Mouse (Mus musculus) liver, embryonic 12.5 days (tissue): Measurements from ENCODE around the gene 4930558C23Rik. TPM values are rescaled to one million over a fixed set of nuclear protein-coding genes. Genes with fewer than 3 reads are reported as not detected.
"Not testable (repeated sequence)": the region's sequence is repeated elsewhere in the genome, so short reads cannot be mapped to it uniquely, and the experiment has no call there.

ENCODE experiments used
- ATAC-seq: fragments of 200-750 bp; cut with Nextera tagmentation; 2 replicates; pipeline ENCODE4 v1.8.0; 2017; ENCODE audit warnings: moderate number of reproducible peaks, mild to moderate bottlenecking, moderate library complexity
- H3K27ac ChIP-seq: fragments of 300-500 bp; sonication (generic); 2 replicates; pipeline ENCODE4 v1.5.1; 2016; ENCODE audit warnings: mild to moderate bottlenecking
- H3K27me3 ChIP-seq: fragments of 300-500 bp; sonication (generic); replicated peaks from 2 replicates; pipeline ENCODE4 v1.6.1; 2016; ENCODE audit warnings: mild to moderate bottlenecking, moderate library complexity
- H3K36me3 ChIP-seq: fragments of 300-500 bp; sonication (generic); 2 replicates; pipeline ENCODE4 v1.6.1; 2016; ENCODE audit warnings: mild to moderate bottlenecking, moderate library complexity
- H3K4me1 ChIP-seq: fragments of 300-500 bp; sonication (generic); 2 replicates; pipeline ENCODE4 v1.6.1; 2016
- H3K4me2 ChIP-seq: fragments of 300-500 bp; sonication (generic); 2 replicates; pipeline ENCODE4 v1.6.1; 2016; ENCODE audit warnings: mild to moderate bottlenecking, moderate library complexity
- H3K4me3 ChIP-seq: fragments of 300-500 bp; sonication (generic); 2 replicates; pipeline ENCODE4 v1.5.1; 2016; ENCODE audit warnings: mild to moderate bottlenecking, moderate library complexity
- H3K9ac ChIP-seq: fragments of 300-500 bp; sonication (generic); 2 replicates; pipeline ENCODE4 v1.6.1; 2016; ENCODE audit warnings: mild to moderate bottlenecking, moderate library complexity
- H3K9me3 ChIP-seq: fragments of 300-500 bp; sonication (generic); replicated peaks from 2 replicates; pipeline ENCODE4 v1.6.1; 2016; ENCODE audit warnings: mild to moderate bottlenecking, moderate library complexity
- WGBS: fragments of 180-500 bp; shearing (Covaris S2); methylation state at CpG from one replicate; pipeline ENCODE4 v1.1.7; 2016; ENCODE audit not compliant: insufficient replicate concordance; 5-methylcytosine and 5-hydroxymethylcytosine counted together
- polyA plus RNA-seq: library from polyadenylated mRNA; unstranded; fragments of >200 nt; fragmentation: Nextera tagmentation; extraction: Ambion mirVana; gene quantifications from 2 replicates; pipeline ENCODE4 v1.2.1, GENCODE M21; 2016

The 4930558C23Rik gene
- not detected in 2 replicates for polyA plus RNA-seq

- Histone ChIP-seq H3K27ac (no peak within 1 kb of the TSS), H3K4me1 (no peaks in the 10 kb centered on the region), H3K4me3 (no peak within 1 kb of the TSS), H3K9me3 (no peaks in the 10 kb centered on the region), H3K36me3 (no peaks in the 10 kb centered on the region), H3K27me3 (no peaks in the 10 kb centered on the region), H3K9ac (no peak within 1 kb of the TSS), H3K4me2 (no peak within 1 kb of the TSS)
- WGBS: 83% methylated on average over 3 of the region's 3 CpGs
- no peak for ATAC-seq
These were observed at the start of gene 4930558C23Rik for GRCm38 (mm10) chr3:95402741-95403140. Gene 4930558C23Rik, minus strand, starts transcription at chr3:95402841.

- peaks cover under 1% of the 10 kb centered on the region for H3K4me1 ChIP-seq
- H3K27ac ChIP-seq: no peak overlapping the region
- H3K9ac ChIP-seq: no peak overlapping the region
- H3K9me3 ChIP-seq: no peaks in the 10 kb centered on the region
- 91% methylated on average over 3 of the region's 3 CpGs for WGBS
- peaks cover 66% of the 10 kb centered on the region for H3K36me3 ChIP-seq
- no peaks in the 10 kb centered on the region for H3K27me3 ChIP-seq
- no peak overlapping the region for H3K4me3 ChIP-seq
- no peak overlapping the region for H3K4me2 ChIP-seq
- ATAC-seq: no peak
These were observed 48.3 kb upstream of the 4930558C23Rik start for GRCm38 (mm10) chr3:95450915-95451314.

GRCm38 (mm10) chr3:95450408-95450807 lies 47.8 kb upstream of the 4930558C23Rik start:
- H3K4me3 ChIP-seq: no peak overlapping the region
- H3K4me1 ChIP-seq: peaks cover 4% of the 10 kb centered on the region
- H3K27ac ChIP-seq: no peak overlapping the region
- H3K4me2 ChIP-seq: no peak overlapping the region
- WGBS: 51% methylated on average over 1 of the region's 1 CpGs
- ATAC-seq: peak; percentile 46; the same call in 1 of the 2 replicates
- peaks cover 67% of the 10 kb centered on the region for H3K36me3 ChIP-seq
- H3K27me3 ChIP-seq: no peaks in the 10 kb centered on the region
- no peak overlapping the region for H3K9ac ChIP-seq
- no peaks in the 10 kb centered on the region for H3K9me3 ChIP-seq

GRCm38 (mm10) chr3:95445311-95445710 lies 42.7 kb upstream of the 4930558C23Rik start:
- no peak overlapping the region for H3K27ac ChIP-seq
- no peak overlapping the region for H3K9ac ChIP-seq
- no peak for ATAC-seq
- H3K9me3 ChIP-seq: no peaks in the 10 kb centered on the region
- no peaks in the 10 kb centered on the region for H3K27me3 ChIP-seq
- H3K4me3 ChIP-seq: no peak overlapping the region
- H3K4me1 ChIP-seq: peaks cover 8% of the 10 kb centered on the region
- peaks cover 42% of the 10 kb centered on the region for H3K36me3 ChIP-seq
- WGBS: 66% methylated on average over 4 of the region's 4 CpGs
- H3K4me2 ChIP-seq: no peak overlapping the region

DNA sequence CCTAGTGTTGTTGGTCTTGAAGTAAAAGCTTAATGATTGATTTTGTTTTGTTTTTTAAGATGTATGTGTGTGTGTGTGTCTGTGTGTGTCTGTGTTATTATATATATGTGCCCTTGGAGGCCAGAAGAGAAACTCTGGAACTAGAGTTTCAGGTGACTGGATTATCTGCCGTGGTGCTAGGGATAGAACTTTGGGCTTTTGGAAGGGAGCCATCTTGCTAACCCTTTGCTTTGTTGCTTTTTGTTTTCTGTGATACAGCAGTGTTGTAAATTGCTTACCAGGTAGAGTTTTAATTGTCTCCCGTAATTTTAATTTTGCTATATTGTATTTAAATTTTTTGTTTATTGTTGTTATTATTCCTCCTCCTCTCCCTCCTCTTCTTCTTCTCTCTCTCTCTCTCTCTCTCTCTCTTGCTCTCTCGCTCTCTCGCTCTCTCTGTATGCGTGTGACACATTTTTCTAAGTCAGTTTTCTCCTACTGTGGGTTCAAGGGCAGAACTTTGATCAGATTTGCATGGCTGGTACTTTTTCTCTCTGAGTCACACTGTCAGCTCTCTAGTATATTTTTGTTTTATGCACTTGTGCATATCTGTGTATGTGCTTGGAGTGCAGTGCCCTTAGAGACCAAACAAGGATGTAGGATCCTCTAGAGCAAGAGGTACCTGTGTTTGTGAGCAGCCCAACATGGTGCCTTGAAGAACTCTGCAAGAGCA lies 39.9 kb upstream of the 4930558C23Rik start:
- 86% methylated on average over 5 of the region's 5 CpGs for WGBS
- Histone ChIP-seq H3K4me1 (peaks cover 11% of the 10 kb centered on the region), H3K9ac (no peak overlapping the region), H3K9me3 (no peaks in the 10 kb centered on the region), H3K36me3 (peaks cover 37% of the 10 kb centered on the region), H3K27ac (no peak overlapping the region), H3K27me3 (no peaks in the 10 kb centered on the region), H3K4me3 (no peak overlapping the region), H3K4me2 (no peak overlapping the region)
- ATAC-seq: no peak

DNA sequence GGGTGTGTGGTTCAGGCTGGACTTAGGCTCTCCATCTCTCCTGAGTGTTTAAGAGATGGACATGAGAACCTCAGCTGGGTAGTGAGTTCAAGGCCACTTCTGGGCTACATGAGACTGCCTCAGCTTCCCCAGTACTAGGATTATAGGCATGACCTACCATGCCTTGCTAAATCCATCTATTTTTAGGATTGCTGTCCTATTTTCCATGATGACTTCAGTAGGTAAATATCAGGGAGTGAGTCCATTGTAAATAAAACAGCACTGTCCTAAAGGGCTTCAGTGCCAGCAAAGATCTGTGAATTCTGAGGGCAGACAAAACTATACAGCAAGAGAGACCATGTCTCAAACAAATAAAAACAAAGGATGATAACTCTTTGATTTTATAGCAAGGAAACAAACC lies 37.0 kb upstream of the 4930558C23Rik start:
- no peak overlapping the region for H3K4me3 ChIP-seq
- peaks cover 30% of the 10 kb centered on the region for H3K4me1 ChIP-seq
- no peaks in the 10 kb centered on the region for H3K27me3 ChIP-seq
- no peak overlapping the region for H3K9ac ChIP-seq
- H3K27ac ChIP-seq: no peak overlapping the region
- peaks cover 42% of the 10 kb centered on the region for H3K36me3 ChIP-seq
- H3K4me2 ChIP-seq: no peak overlapping the region
- no peak for ATAC-seq
- H3K9me3 ChIP-seq: no peaks in the 10 kb centered on the region

- not testable (repeated sequence) for H3K9me3 ChIP-seq, H3K4me3 ChIP-seq, H3K9ac ChIP-seq, H3K27me3 ChIP-seq, H3K27ac ChIP-seq, ATAC-seq, H3K4me2 ChIP-seq
- H3K4me1 ChIP-seq: peaks cover 31% of the 10 kb centered on the region
- peaks cover 33% of the 10 kb centered on the region for H3K36me3 ChIP-seq
- 83% methylated on average over 4 of the region's 4 CpGs for WGBS
These were observed 36.0 kb upstream of the 4930558C23Rik start for GRCm38 (mm10) chr3:95438636-95439035.

- Histone ChIP-seq H3K4me1 (peaks cover 36% of the 10 kb centered on the region), H3K27ac (no peak overlapping the region; the same call in 1 of the 2 replicates), H3K36me3 (peaks cover 28% of the 10 kb centered on the region), H3K4me2 (peak overlapping the region; percentile 74), H3K9me3 (no peaks in the 10 kb centered on the region), H3K9ac (peak overlapping the region; percentile 93), H3K4me3 (peak overlapping the region; percentile 87), H3K27me3 (no peaks in the 10 kb centered on the region)
- ATAC-seq: no peak
- WGBS: 42% methylated on average over 1 of the region's 1 CpGs
These were observed 32.9 kb upstream of the 4930558C23Rik start for GRCm38 (mm10) chr3:95435561-95435960.

DNA sequence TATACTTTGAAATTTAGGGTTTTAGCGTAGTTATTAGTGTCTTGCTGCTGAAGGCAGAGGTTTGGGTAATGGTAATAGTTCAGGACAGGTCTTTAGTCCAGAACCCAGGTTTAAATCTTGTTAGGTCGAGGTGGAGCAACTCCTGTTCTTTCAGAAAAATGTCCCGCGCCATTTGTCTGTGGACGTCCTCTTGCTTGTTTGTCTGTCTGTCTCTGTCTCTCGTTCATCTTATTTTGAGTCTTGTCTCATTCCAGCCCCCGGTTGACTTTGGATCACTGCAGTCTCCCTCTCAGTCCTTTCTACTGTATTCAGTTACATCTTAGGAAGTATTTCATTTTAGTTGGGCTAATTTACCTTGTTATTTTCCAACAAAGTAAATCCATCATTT lies 32.3 kb upstream of the 4930558C23Rik start:
- no peak for ATAC-seq
- H3K36me3 ChIP-seq: peaks cover 28% of the 10 kb centered on the region
- no peaks in the 10 kb centered on the region for H3K27me3 ChIP-seq
- H3K9me3 ChIP-seq: no peaks in the 10 kb centered on the region
- WGBS: 2% methylated on average over 7 of the region's 7 CpGs
- peak overlapping the region; percentile 93 for H3K9ac ChIP-seq
- peaks cover 36% of the 10 kb centered on the region for H3K4me1 ChIP-seq
- peak overlapping the region; percentile 93 for H3K27ac ChIP-seq
- H3K4me3 ChIP-seq: peak overlapping the region; percentile 87
- peak overlapping the region; percentile 74 for H3K4me2 ChIP-seq

DNA sequence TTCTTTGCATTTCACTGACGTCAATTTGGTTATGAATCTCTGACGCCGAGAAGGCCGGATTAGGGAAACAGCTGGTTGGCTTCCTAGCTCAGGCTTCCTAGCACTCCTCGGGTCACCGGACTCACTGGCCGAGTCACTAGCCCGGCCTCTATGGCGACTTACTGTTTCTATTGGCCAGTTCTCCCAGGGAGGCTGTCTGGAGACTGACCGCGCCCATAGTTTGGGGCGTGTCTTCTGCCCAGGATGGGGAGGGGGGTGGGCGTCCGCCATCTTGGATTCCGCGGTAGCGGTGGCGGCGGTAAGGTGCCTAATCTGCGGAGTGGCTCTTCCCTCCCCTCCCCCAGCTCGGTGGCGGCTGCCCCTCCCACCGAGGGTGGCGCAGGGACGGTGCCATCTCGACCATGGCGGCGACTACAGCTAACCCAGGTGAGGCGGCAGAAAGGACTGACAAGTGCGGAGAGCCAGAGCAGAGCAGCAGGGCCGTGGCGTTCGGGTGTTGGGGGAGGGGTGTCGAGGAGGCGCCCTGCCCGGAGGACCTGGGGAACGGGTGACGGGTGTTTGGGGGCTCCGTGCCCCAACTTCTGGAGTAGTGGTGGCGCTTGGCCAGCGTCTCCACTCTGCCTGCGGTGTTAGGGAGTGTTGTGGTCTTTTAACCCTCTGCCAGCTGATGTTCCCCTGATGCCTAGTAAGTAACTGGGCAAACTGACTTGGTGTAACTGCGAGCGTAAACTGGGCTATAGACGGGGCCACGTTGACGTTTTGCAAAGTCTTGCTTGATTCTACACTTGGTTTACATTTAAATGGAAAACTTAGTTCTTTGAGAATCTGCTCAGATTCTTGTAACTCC lies 31.7 kb upstream of the 4930558C23Rik start, which contains the start of gene Arnt:
TSS of gene Arnt (plus strand) at position 253 of the 847 bp plus-strand sequence.
- H3K4me1 ChIP-seq: peaks cover 36% of the 10 kb centered on the region
- peak within 1 kb of the TSS; percentile 74 for H3K4me2 ChIP-seq
- under 1% methylated on average over 47 of the region's 47 CpGs for WGBS
- H3K4me3 ChIP-seq: peak within 1 kb of the TSS; percentile 87
- peak within 1 kb of the TSS; percentile 93 for H3K9ac ChIP-seq
- H3K27ac ChIP-seq: peak within 1 kb of the TSS; percentile 93
- ATAC-seq: peak; percentile 100
- H3K36me3 ChIP-seq: peaks cover 24% of the 10 kb centered on the region
- no peaks in the 10 kb centered on the region; the same call in 1 of the 2 replicates for H3K27me3 ChIP-seq
- no peaks in the 10 kb centered on the region for H3K9me3 ChIP-seq

- ATAC-seq: no peak
- peak overlapping the region; percentile 93 for H3K27ac ChIP-seq
- peaks cover 36% of the 10 kb centered on the region for H3K4me1 ChIP-seq
- H3K4me2 ChIP-seq: peak overlapping the region; percentile 74
- WGBS: 63% methylated on average over 10 of the region's 10 CpGs
- peak overlapping the region; percentile 87 for H3K4me3 ChIP-seq
- H3K36me3 ChIP-seq: peaks cover 19% of the 10 kb centered on the region
- no peaks in the 10 kb centered on the region; the same call in 1 of the 2 replicates for H3K27me3 ChIP-seq
- peak overlapping the region; percentile 93 for H3K9ac ChIP-seq
- H3K9me3 ChIP-seq: no peaks in the 10 kb centered on the region
These were observed 30.8 kb upstream of the 4930558C23Rik start for GRCm38 (mm10) chr3:95433301-95433915.

DNA sequence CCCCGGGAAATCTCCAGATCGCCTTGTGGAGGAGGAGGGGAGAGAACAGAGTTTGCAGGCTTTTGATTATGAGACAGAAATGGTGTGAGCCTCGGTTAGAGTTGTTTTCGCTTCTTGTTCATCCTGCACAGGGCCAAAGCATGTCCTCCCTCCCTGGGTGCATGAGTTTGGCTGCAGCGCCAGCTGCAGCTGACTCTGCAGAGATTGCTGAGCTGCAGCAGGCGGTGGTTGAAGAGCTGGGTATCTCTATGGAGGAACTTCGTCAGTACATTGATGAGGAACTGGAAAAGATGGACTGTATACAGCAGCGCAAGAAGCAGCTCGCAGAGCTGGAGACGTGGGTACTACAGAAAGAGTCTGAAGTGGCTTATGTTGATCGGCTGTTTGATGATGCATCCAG lies 25.8 kb upstream of the 4930558C23Rik start:
- not testable (repeated sequence) for H3K9me3 ChIP-seq, H3K4me3 ChIP-seq, H3K4me2 ChIP-seq, H3K4me1 ChIP-seq, H3K36me3 ChIP-seq, H3K27ac ChIP-seq, H3K9ac ChIP-seq
- 51% methylated on average over 4 of the region's 11 CpGs for WGBS
- H3K27me3 ChIP-seq: peaks cover 11% of the 10 kb centered on the region
- peak; percentile 64; the same call in 1 of the 2 replicates for ATAC-seq
